Mouse (Mus musculus) MEL (cell line): Measurements from ENCODE around the gene Dusp11. TPM values are rescaled to one million over a fixed set of nuclear protein-coding genes. Genes with fewer than 3 reads are reported as not detected.
"Not testable (repeated sequence)": the region's sequence is repeated elsewhere in the genome, so short reads cannot be mapped to it uniquely, and the experiment has no call there.

Experiments
- DNase-seq: peaks from one replicate; pipeline ENCODE4 v3.0.0; 2011; ENCODE audit warnings: low read depth, low spot score
- H3K27ac ChIP-seq: 2 replicates; pipeline ENCODE4 v1.5.1; 2012; ENCODE audit warnings: low read depth, mild to moderate bottlenecking, control low read depth, low read length, moderate library complexity; ENCODE audit not compliant: control insufficient read depth
- H3K27me3 ChIP-seq, 2 experiments: fragments of 150-350 bp in 1 of 2; sonication (generic) in 1 of 2; 2 replicates each; pipeline ENCODE4 v1.6.1; 2012; ENCODE audit warnings: low read length in 2 of 2, mild to moderate bottlenecking in 2 of 2, improper control_type of control experiment in 1 of 2, moderate library complexity in 1 of 2; ENCODE audit not compliant: insufficient read depth in 2 of 2, control insufficient read depth in 1 of 2
- H3K36me3 ChIP-seq, 2 experiments: 2 replicates each; pipeline ENCODE4 v1.6.1; 2012 to 2014; ENCODE audit warnings: low read length in 2 of 2, improper control_type of control experiment in 1 of 2, inconsistent platforms in 1 of 2, mild to moderate bottlenecking in 1 of 2; ENCODE audit not compliant: insufficient read depth in 2 of 2, control insufficient read depth in 1 of 2
- H3K4me1 ChIP-seq, 2 experiments: fragments of 150-350 bp in 1 of 2; sonication (generic) in 1 of 2; 2 replicates each; pipeline ENCODE4 v1.6.1; 2012; ENCODE audit warnings: low read length in 2 of 2, improper control_type of control experiment in 1 of 2, mild to moderate bottlenecking in 1 of 2; ENCODE audit not compliant: insufficient read depth in 2 of 2, control insufficient read depth in 1 of 2
- H3K4me3 ChIP-seq, 2 experiments: fragments of 150-350 bp in 1 of 2; sonication (generic) in 1 of 2; 2 replicates each; pipeline ENCODE4 v1.5.1; 2012; ENCODE audit warnings: low read depth in 2 of 2, low read length in 2 of 2, mild to moderate bottlenecking in 2 of 2, moderate library complexity in 2 of 2, control low read depth in 1 of 2, improper control_type of control experiment in 1 of 2; ENCODE audit not compliant: control insufficient read depth in 1 of 2, insufficient read depth in 1 of 2
- H3K79me2 ChIP-seq: 2 replicates; pipeline ENCODE4 v1.6.1; 2012; ENCODE audit warnings: mild to moderate bottlenecking, low read length, moderate library complexity; ENCODE audit not compliant: control insufficient read depth, poor library complexity, insufficient read depth
- H3K9ac ChIP-seq: 2 replicates; pipeline ENCODE4 v1.6.1; 2012; ENCODE audit warnings: low read depth, mild to moderate bottlenecking, control low read depth, low read length, moderate library complexity; ENCODE audit not compliant: control insufficient read depth, poor library complexity, severe bottlenecking
- H3K9me3 ChIP-seq: fragments of 150-350 bp; sonication (generic); replicated peaks from 2 replicates; pipeline ENCODE4 v1.6.1; 2012; ENCODE audit warnings: mild to moderate bottlenecking, low read length, improper control_type of control experiment, moderate library complexity; ENCODE audit not compliant: insufficient read depth
- CHD2 ChIP-seq: IDR thresholded peaks from 2 replicates; pipeline ENCODE4 v1.6.1; 2011; ENCODE audit warnings: low read length, improper control_type of control experiment
- CTCF ChIP-seq, 3 experiments: IDR thresholded peaks in 2 of 3; conservative IDR thresholded peaks in 1 of 3; 2 replicates each; pipeline ENCODE4 v1.5.1; 2011 to 2012; ENCODE audit warnings: low read length in 3 of 3, low read depth in 2 of 3, mild to moderate bottlenecking in 2 of 3, improper control_type of control experiment in 1 of 3, inconsistent platforms in 1 of 3, mixed read lengths in 1 of 3, moderate library complexity in 1 of 3; ENCODE audit not compliant: control insufficient read depth in 1 of 3, insufficient read depth in 1 of 3, poor library complexity in 1 of 3, severe bottlenecking in 1 of 3
- E2F4 ChIP-seq: IDR thresholded peaks from 2 replicates; pipeline ENCODE4 v1.6.1; 2011; ENCODE audit warnings: low read depth, low read length, improper control_type of control experiment, borderline replicate concordance
- EP300 ChIP-seq, 2 experiments: IDR thresholded peaks; 2 replicates each; pipeline ENCODE4 v1.6.1; 2011; ENCODE audit warnings: improper control_type of control experiment in 2 of 2, low read length in 2 of 2, low read depth in 1 of 2, mild to moderate bottlenecking in 1 of 2
- ETS1 ChIP-seq: IDR thresholded peaks from 2 replicates; pipeline ENCODE4 v1.6.1; 2012; ENCODE audit warnings: low read depth, mild to moderate bottlenecking, inconsistent platforms, low read length, improper control_type of control experiment, moderate library complexity
- MAFK ChIP-seq: IDR thresholded peaks from 2 replicates; pipeline ENCODE4 v1.6.1; 2011; ENCODE audit warnings: low read depth, mild to moderate bottlenecking, low read length, improper control_type of control experiment, borderline replicate concordance
- POLR2A ChIP-seq, 2 experiments: IDR thresholded peaks; 2 replicates each; pipeline ENCODE4 v1.6.1; 2011 to 2012; ENCODE audit warnings: low read length in 2 of 2, mild to moderate bottlenecking in 2 of 2, control low read depth in 1 of 2, improper control_type of control experiment in 1 of 2, low read depth in 1 of 2, moderate library complexity in 1 of 2; ENCODE audit not compliant: control insufficient read depth in 1 of 2, insufficient read depth in 1 of 2, poor library complexity in 1 of 2
- POLR2AphosphoS2 ChIP-seq: IDR thresholded peaks from 2 replicates; pipeline ENCODE4 v1.6.1; 2011; ENCODE audit warnings: low read length, improper control_type of control experiment
- TAL1 ChIP-seq: IDR thresholded peaks from 2 replicates; pipeline ENCODE4 v1.6.1; 2012; ENCODE audit warnings: mild to moderate bottlenecking, inconsistent platforms, low read length, moderate library complexity, mixed read lengths
- TBP ChIP-seq: IDR thresholded peaks from 2 replicates; pipeline ENCODE4 v1.8.0; 2011; ENCODE audit warnings: low read depth, low read length, improper control_type of control experiment
- USF1 ChIP-seq: IDR thresholded peaks from 2 replicates; pipeline ENCODE4 v1.6.1; 2014; ENCODE audit warnings: low read depth, mild to moderate bottlenecking, inconsistent platforms, low read length, improper control_type of control experiment, moderate library complexity
- polyA plus RNA-seq, 2 experiments: library from polyadenylated mRNA; stranded (reverse) in 1 of 2; unstranded in 1 of 2; fragments of >175 nt in 1 of 2; fragments of >200 nt in 1 of 2; gene quantifications; 2 replicates each; pipeline versions ENCODE4 v1.2.1 to v1.2.4; 2012; ENCODE audit warnings: low replicate concordance in 2 of 2, low read depth in 1 of 2; ENCODE audit not compliant: insufficient read length in 2 of 2, insufficient read depth in 1 of 2, missing spikeins in 1 of 2
- total RNA-seq: library from RNA; depleted of rRNA; stranded (reverse); fragments of 300-350 nt; gene quantifications from 2 replicates; pipeline ENCODE4 v1.2.3, GENCODE M21; 2012

The Dusp11 gene
- total and polyA plus RNA-seq, 3 experiments: 22.4 to 42.3 (median 33.2) TPM

GRCm38 (mm10) chr6:86004271-86005148, 43.0 kb upstream of the Dusp11 start (continued):
- TF ChIP-seq ETS1 (no peak), CHD2 (no peak), USF1 (no peak), MAFK (no peak), POLR2AphosphoS2 (no peak)

- TF ChIP-seq EP300 (IDR thresholded peaks at IDR 0.05; ENCODE audit: low read depth in 1 of 2, low read length in 2 of 2) (no peak), E2F4 (no peak), TBP (no peak), POLR2A (IDR thresholded peaks at IDR 0.05; ENCODE audit: control insufficient read depth in 1 of 2, insufficient read depth in 1 of 2, low read depth in 1 of 2, low read length in 2 of 2, poor library complexity in 1 of 2) (no peak), CTCF (IDR thresholded peaks at IDR 0.05 in 2 of 3, conservative IDR thresholded peaks at IDR 0.05 in 1 of 3; ENCODE audit: control insufficient read depth in 1 of 3, insufficient read depth in 1 of 3, low read depth in 2 of 3, low read length in 3 of 3, poor library complexity in 1 of 3, severe bottlenecking in 1 of 3) (peak; percentile 53 to 64 (median 64); a peak in 5 of 6 replicates), TAL1 (no peak)
- Histone ChIP-seq H3K79me2 (no peaks in the 10 kb centered on the region), H3K4me3 (no peak overlapping the region), H3K9ac (no peak overlapping the region), H3K27ac (no peak overlapping the region), H3K27me3 (no peaks in the 10 kb centered on the region), H3K9me3 (no peaks in the 10 kb centered on the region), H3K4me1 (no peaks in the 10 kb centered on the region), H3K36me3 (no peaks in the 10 kb centered on the region)
- peak; percentile 13 for DNase-seq
Observed at GRCm38 (mm10) chr6:86003405-86003925, 42.0 kb upstream of the Dusp11 start.

GRCm38 (mm10) chr6:85990774-85991173, 29.3 kb upstream of the Dusp11 start:
- DNase-seq, H3K36me3 ChIP-seq, H3K4me3 ChIP-seq, H3K27me3 ChIP-seq, H3K27ac ChIP-seq, H3K4me1 ChIP-seq, H3K9ac ChIP-seq, H3K9me3 ChIP-seq, H3K79me2 ChIP-seq: not testable (repeated sequence)

GRCm38 (mm10) chr6:85989570-85989969, 28.1 kb upstream of the Dusp11 start:
- H3K79me2 ChIP-seq, H3K4me3 ChIP-seq, H3K9me3 ChIP-seq, H3K36me3 ChIP-seq, H3K9ac ChIP-seq, H3K27ac ChIP-seq, H3K4me1 ChIP-seq, DNase-seq, H3K27me3 ChIP-seq: not testable (repeated sequence)
